Mouse (Mus musculus): Measurements from ENCODE around the gene Fam81a. TPM values are rescaled to one million over a fixed set of nuclear protein-coding genes. Genes with fewer than 3 reads are reported as not detected.

The Fam81a gene
- polyA plus RNA-seq (2012; rRNA removed): 1.8 and 2.8 TPM in 2 replicates

DNA sequence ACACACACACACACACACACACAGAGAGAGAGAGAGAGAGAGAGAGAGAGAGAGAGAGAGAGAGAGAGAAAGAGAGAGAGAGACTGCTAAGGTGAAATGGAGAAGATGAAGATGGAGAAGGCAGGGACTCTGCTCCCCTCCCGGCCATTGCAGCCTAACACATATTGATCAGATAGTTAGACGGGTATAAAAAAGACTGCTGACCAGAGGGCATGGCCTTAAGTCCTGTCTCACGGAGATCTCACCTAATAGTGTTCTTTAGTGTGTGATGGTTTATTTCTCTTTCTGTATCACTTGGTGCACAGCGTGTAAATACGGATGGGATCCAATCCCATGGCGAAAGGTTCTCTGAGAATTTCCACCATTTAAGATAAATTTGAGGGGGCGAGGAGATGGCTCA is at the start of gene Fam81a:
Fam81a (minus strand) TSS at position 101 of the 400 bp plus-strand sequence.

Other genes with a start within 250 kb of the Fam81a start
- 100 and 200 TPM in 2 replicates for gene Bnip2, start 153.1 kb downstream of the Fam81a start, polyA plus RNA-seq (2012; rRNA removed)
- 76.0 and 112 TPM in 2 replicates for gene Gtf2a2, start 130.0 kb downstream of the Fam81a start, polyA plus RNA-seq (2012; rRNA removed)
- gene Gcnt3, start 104.5 kb downstream of the Fam81a start, polyA plus RNA-seq (2012; rRNA removed): 0.01 TPM in 1 of 2 replicates, not detected in the other
- gene Myo1e, start 64.8 kb upstream of the Fam81a start, polyA plus RNA-seq (2012; rRNA removed): 5.4 and 6.8 TPM in 2 replicates